Mouse (Mus musculus) kidney, adult 2 months (tissue): ENCODE measurements around the gene Gpr1. TPM values are rescaled to one million over a fixed set of nuclear protein-coding genes. Genes with fewer than 3 reads are reported as not detected.

Experiments used
- DNase-seq: peaks from one replicate; pipeline ENCODE4 v3.0.0; 2021
- H3K27ac ChIP-seq: fragments of 200-500 bp; 2 replicates; pipeline ENCODE4 v1.5.1; 2012; ENCODE audit warnings: low read depth, low read length, control low read depth, inconsistent platforms; ENCODE audit not compliant: insufficient read depth
- H3K27me3 ChIP-seq: fragments of 200-500 bp; replicated peaks from 2 replicates; pipeline ENCODE4 v1.6.1; 2012; ENCODE audit warnings: mild to moderate bottlenecking, moderate library complexity, low read length, inconsistent platforms; ENCODE audit not compliant: control insufficient read depth, insufficient read depth
- H3K36me3 ChIP-seq: fragments of 200-500 bp; 2 replicates; pipeline ENCODE4 v1.6.1; 2012; ENCODE audit warnings: mild to moderate bottlenecking, moderate library complexity, low read length, inconsistent platforms; ENCODE audit not compliant: control insufficient read depth, insufficient read depth
- H3K4me1 ChIP-seq: fragments of 200-500 bp; 2 replicates; pipeline ENCODE4 v1.6.1; 2011; ENCODE audit warnings: low read length; ENCODE audit not compliant: control insufficient read depth, insufficient read depth
- H3K4me3 ChIP-seq: fragments of 200-500 bp; 2 replicates; pipeline ENCODE4 v1.5.1; 2011; ENCODE audit warnings: mild to moderate bottlenecking, low read depth, low read length, control low read depth; ENCODE audit not compliant: insufficient read depth
- CTCF ChIP-seq: fragments of 200-500 bp; conservative IDR thresholded peaks from 2 replicates; pipeline ENCODE4 v1.5.1; 2011; ENCODE audit warnings: low read depth, mild to moderate bottlenecking, control low read depth, low read length, moderate library complexity, mixed read lengths; ENCODE audit not compliant: insufficient read depth, insufficient read length
- POLR2A ChIP-seq: fragments of 200-500 bp; IDR thresholded peaks from one replicate; pipeline ENCODE4 v1.6.1; 2011; ENCODE audit warnings: low read depth, low read length, control low read depth
- WGBS: fragments of 180-500 bp; shearing (Covaris S2); methylation state at CpG from one replicate; pipeline ENCODE4 v1.1.7; 2018; 5-methylcytosine and 5-hydroxymethylcytosine counted together
- polyA plus RNA-seq: library from polyadenylated mRNA; depleted of rRNA; stranded (reverse); fragments of >200 nt; gene quantifications from 2 replicates; pipeline ENCODE4 v1.2.3, GENCODE M21; 2012; rRNA removed

The Gpr1 gene
- polyA plus RNA-seq, 1 experiment, result 0.06 TPM

DNA sequence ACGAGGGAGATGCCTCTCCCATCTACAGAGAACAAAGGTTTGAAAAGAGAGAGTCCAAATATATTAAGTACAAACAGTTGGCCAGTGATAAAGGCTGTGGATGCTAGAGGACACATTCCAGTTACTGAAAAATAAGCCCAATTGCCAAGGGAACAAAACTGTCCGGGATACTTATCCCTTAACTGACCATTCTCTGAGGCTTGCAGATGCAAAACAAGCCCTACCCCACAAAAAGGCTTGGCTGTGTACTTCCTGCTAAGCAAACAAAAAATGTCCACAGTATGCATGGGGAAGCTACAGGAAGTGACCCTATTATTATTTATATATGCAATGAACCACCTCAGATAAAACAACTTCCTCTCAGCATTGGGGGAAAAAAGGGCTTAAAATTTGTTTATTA lies 76.4 kb downstream of the Gpr1 start:
- peaks cover 5% of the 10 kb centered on the region; the same call in 1 of the 2 replicates for H3K36me3 ChIP-seq
- no peaks in the 10 kb centered on the region for H3K27me3 ChIP-seq
- 67% methylated on average over 2 of the region's 2 CpGs for WGBS
- no peak overlapping the region for H3K27ac ChIP-seq
- no peak overlapping the region for H3K4me3 ChIP-seq
- TF ChIP-seq CTCF (no peak), POLR2A (no peak)
- peaks cover 6% of the 10 kb centered on the region; the same call in 1 of the 2 replicates for H3K4me1 ChIP-seq
- no peak for DNase-seq

GRCm38 (mm10) chr1:63134530-63134929 lies 79.8 kb downstream of the Gpr1 start:
- Histone ChIP-seq H3K27ac (no peak overlapping the region), H3K36me3 (peaks cover 1% of the 10 kb centered on the region; the same call in 1 of the 2 replicates), H3K4me1 (peaks cover 11% of the 10 kb centered on the region; the same call in 1 of the 2 replicates), H3K27me3 (no peaks in the 10 kb centered on the region), H3K4me3 (no peak overlapping the region)
- no peak for DNase-seq
- TF ChIP-seq CTCF, result no peak
- TF ChIP-seq POLR2A, result no peak
- 88% methylated on average over 3 of the region's 3 CpGs for WGBS

Other genes starting within 250 kb of the Gpr1 start
- 8.1 and 10.0 TPM in 2 replicates for gene Ino80d, start 99.9 kb downstream of the Gpr1 start, polyA plus RNA-seq
- gene Eef1b2, start 37.7 kb downstream of the Gpr1 start, polyA plus RNA-seq, result 215 and 216 TPM in 2 replicates
- 116 and 163 TPM in 2 replicates for gene Ndufs1, start 37.7 kb downstream of the Gpr1 start, polyA plus RNA-seq
- gene Zdbf2, start 58.7 kb upstream of the Gpr1 start, polyA plus RNA-seq, result 0.03 TPM in 2 replicates
- gene Adam23, start 231.3 kb upstream of the Gpr1 start, polyA plus RNA-seq, result 0.80 TPM in 2 replicates